Mouse (Mus musculus) testis, adult 2 months (tissue): ENCODE results near the gene Krtap13-1.

Experiments used
- CTCF ChIP-seq: fragments of 200-500 bp; IDR thresholded peaks from 2 replicates; pipeline ENCODE4 v1.5.1; 2012; ENCODE audit warnings: low read depth, mild to moderate bottlenecking, inconsistent platforms, low read length, moderate library complexity; ENCODE audit not compliant: control insufficient read depth, insufficient read depth, insufficient replicate concordance
- POLR2A ChIP-seq: fragments of 200-500 bp; IDR thresholded peaks from 2 replicates; pipeline ENCODE4 v1.6.1; 2012; ENCODE audit warnings: low read depth, mild to moderate bottlenecking, inconsistent platforms, low read length, moderate library complexity; ENCODE audit not compliant: control insufficient read depth

DNA sequence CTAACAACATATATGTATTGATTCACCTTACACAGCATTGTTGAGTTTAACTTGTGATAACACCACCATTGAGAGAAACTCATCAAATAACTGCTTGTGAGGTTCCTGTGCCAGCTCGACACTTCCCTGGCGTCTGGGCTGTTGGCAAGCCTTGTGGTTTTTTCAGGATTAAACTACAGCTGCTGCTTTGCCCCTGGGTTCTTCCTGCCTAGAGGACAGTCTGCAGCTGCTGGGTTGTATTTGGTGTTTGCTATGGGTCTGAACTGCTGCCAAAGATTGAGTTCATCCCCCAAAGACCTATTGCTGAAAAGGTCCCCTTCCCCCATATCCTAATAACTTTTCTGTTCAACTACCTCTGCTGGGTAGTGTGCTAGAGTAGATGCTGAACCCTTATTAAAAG, 6.7 kb downstream of the Krtap13-1 start:
- no peak for TF ChIP-seq POLR2A
- no peak for TF ChIP-seq CTCF
